17 mouse cellular contexts compared by ENCODE assay signal in the genomic region with DNA sequence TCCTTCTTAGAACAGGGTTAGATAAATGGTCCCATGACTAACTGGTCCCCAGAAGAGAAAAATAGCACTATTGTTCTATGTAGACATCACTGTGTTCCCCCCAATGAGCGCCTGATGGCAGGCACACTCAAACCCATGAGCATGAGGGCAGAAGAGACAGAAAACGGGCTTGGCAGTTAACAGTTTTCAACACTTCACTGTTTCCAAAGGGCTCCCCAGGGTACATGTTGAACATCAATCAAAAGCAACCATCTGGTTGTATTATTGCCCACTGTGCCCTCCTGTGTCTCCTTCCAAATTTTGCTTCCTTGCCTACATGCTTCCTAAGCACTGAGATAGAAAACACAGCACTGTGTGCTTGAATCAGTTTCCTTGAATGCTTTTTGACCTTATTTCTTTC.
DNase-seq lines count a peak whose midpoint lies in the region; ATAC-seq lines count a peak whose summit lies in the region.
"Had no signal": no experiment of that assay in that cellular context is flagged by ENCODE, and none has a peak within 500 bp of the region (broad histone marks: within the 10 kb centered on the region; RNA-seq: fewer than 3 reads in every experiment).

No protein-coding gene starts in this region.

- no peak overlapping the region for H3K27ac ChIP-seq in midbrain, embryonic 11.5 days (ENCODE audit: low read depth, low read length)
- no peak overlapping the region for H3K27ac ChIP-seq in midbrain, embryonic 10.5 days (replicated peaks)
- H3K27ac ChIP-seq: embryonic facial prominence, embryonic 10.5 days; midbrain, embryonic 13.5 days had no signal

- H3K36me3 ChIP-seq in midbrain, embryonic 11.5 days (ENCODE audit: control insufficient read depth, insufficient read depth, low read length): no peaks in the 10 kb centered on the region
- H3K36me3 ChIP-seq in midbrain, embryonic 10.5 days: no peaks in the 10 kb centered on the region
- H3K36me3 ChIP-seq: embryonic facial prominence, embryonic 10.5 days; midbrain, embryonic 13.5 days had no signal

- ATAC-seq in midbrain, embryonic 11.5 days (ENCODE audit: low FRiP score): no peak
- ATAC-seq in frontal cortex, adult (ENCODE audit: low TSS enrichment): no peak
- ATAC-seq: forebrain, embryonic 16.5 days; inflammation-experienced regulatory T-cells, adult 6 months; lung, postnatal 0 days; midbrain, embryonic 13.5 days had no signal

- H3K9me3 ChIP-seq in midbrain, embryonic 11.5 days (ENCODE audit: control insufficient read depth, low read length): no peaks in the 10 kb centered on the region
- no peaks in the 10 kb centered on the region for H3K9me3 ChIP-seq in midbrain, embryonic 10.5 days (replicated peaks)
- H3K9me3 ChIP-seq: embryonic facial prominence, embryonic 10.5 days; midbrain, embryonic 13.5 days had no signal

- no peak overlapping the region for H3K9ac ChIP-seq in midbrain, embryonic 11.5 days (ENCODE audit: low read length)
- H3K9ac ChIP-seq: midbrain, embryonic 13.5 days had no signal

- peak; percentile 8 for DNase-seq in midbrain, embryonic 11.5 days (ENCODE audit: low spot score, missing footprints)
- DNase-seq in midbrain, embryonic 10.5 days (ENCODE audit: low spot score): no peak
- DNase-seq in cerebellum, adult 11-12 months: peak; percentile 27
- DNase-seq in cerebellum, adult 9-11 months: peak; percentile 30
- DNase-seq in mesoderm, embryonic 11.5 days (ENCODE audit: low read depth, low spot score): peak; percentile 4
- no peak for DNase-seq in left cerebral cortex, adult 18-20 months (ENCODE audit: low spot score in 2 of 2)
- no peak for DNase-seq in yolk sac, embryonic 10.5 days (ENCODE audit: low spot score)
- DNase-seq: adrenal gland, adult 8-10 months; kidney, adult 18-20 months; right cerebral cortex, postnatal 14 days; spleen, adult 18-20 months had no signal

- H3K27me3 ChIP-seq in midbrain, embryonic 11.5 days (ENCODE audit: control insufficient read depth, insufficient read depth, low read length): no peaks in the 10 kb centered on the region
- H3K27me3 ChIP-seq in midbrain, embryonic 10.5 days (ENCODE audit: low read depth, poor library complexity, severe bottlenecking): no peaks in the 10 kb centered on the region
- H3K27me3 ChIP-seq: midbrain, embryonic 13.5 days had no signal

- H3K4me2 ChIP-seq in midbrain, embryonic 11.5 days: no peak overlapping the region
- H3K4me2 ChIP-seq: midbrain, embryonic 13.5 days had no signal

- WGBS in midbrain, embryonic 11.5 days: 81% methylated on average over 2 of the region's 2 CpGs
- WGBS in midbrain, embryonic 10.5 days: 85% methylated on average over 2 of the region's 2 CpGs

- no peaks in the 10 kb centered on the region for H3K4me1 ChIP-seq in midbrain, embryonic 11.5 days (ENCODE audit: control insufficient read depth, insufficient read depth, low read length)
- H3K4me1 ChIP-seq in midbrain, embryonic 10.5 days: no peaks in the 10 kb centered on the region
- H3K4me1 ChIP-seq: embryonic facial prominence, embryonic 10.5 days; midbrain, embryonic 13.5 days had no signal

- no peak overlapping the region for H3K4me3 ChIP-seq in midbrain, embryonic 11.5 days (ENCODE audit: low read depth, low read length)
- H3K4me3 ChIP-seq in midbrain, embryonic 10.5 days: no peak overlapping the region
- H3K4me3 ChIP-seq: embryonic facial prominence, embryonic 10.5 days; midbrain, embryonic 13.5 days had no signal

Comparison
In these comparisons a context has a peak if more than half of its experiments do, and no peak if none do; other contexts are left out.
1. DNase-seq: peak in midbrain, embryonic 11.5 days (single experiment), cerebellum, adult 11-12 months (single experiment), cerebellum, adult 9-11 months (single experiment) and mesoderm, embryonic 11.5 days (single experiment); none in midbrain, embryonic 10.5 days (single experiment), left cerebral cortex, adult 18-20 months (0 of 2) and yolk sac, embryonic 10.5 days (single experiment).